Mouse (Mus musculus): ENCODE measurements around the gene Polr2i. TPM values are rescaled to one million over a fixed set of nuclear protein-coding genes. Genes with fewer than 3 reads are reported as not detected.
"Not testable (repeated sequence)": the region's sequence is repeated elsewhere in the genome, so short reads cannot be mapped to it uniquely, and the experiment has no call there.

Gene Polr2i
- total RNA-seq (2022) = 10 to 100 TPM; 56.6 to 66.4 (median 60.7) TPM

DNA sequence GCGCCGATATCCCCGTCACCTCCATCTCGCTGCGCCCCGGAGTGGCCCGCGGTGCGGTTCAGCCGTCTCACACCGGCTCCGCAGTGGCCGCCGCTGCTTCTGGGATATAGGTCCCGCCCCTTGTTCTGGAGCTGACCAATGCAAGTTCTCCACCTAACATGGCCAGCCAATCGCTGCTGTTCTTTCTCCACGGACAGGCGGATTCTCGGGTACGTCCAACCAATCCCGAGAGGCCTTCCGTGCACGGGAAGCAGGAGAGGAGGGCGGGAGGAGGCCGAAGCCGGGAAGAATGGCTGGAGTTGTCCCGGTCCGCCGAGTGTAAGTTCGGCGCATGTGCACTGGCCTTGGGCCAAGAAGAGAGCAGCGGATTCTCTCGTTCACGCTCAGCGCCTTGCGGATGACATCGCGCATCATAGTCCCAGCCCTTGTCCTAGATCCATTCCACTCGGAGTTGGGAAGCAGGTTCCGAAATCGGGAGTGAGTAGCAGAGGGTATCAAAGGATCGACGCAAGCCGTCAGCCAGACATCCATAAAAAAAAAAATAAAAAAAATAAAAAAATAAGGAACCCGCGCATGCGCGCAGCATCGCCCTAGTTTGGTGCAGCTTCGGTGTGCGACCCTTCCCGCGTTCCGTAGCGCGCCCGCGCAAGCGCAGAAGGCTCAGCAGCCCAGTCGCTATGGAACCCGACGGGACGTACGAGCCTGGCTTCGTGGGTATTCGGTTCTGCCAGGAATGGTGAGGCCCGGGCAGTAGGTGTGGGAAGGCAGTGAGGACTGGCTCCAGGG, at the start of gene Polr2i, which contains the start of gene Tbcb:
Polr2i (plus strand) TSS at position 280 of the 786 bp plus-strand sequence.
Tbcb (minus strand) TSS at position 604 of the 786 bp plus-strand sequence.
- peak; percentile 97 to 99 for DNase-seq (ENCODE audit: low spot score in 2 of 2)

DNA sequence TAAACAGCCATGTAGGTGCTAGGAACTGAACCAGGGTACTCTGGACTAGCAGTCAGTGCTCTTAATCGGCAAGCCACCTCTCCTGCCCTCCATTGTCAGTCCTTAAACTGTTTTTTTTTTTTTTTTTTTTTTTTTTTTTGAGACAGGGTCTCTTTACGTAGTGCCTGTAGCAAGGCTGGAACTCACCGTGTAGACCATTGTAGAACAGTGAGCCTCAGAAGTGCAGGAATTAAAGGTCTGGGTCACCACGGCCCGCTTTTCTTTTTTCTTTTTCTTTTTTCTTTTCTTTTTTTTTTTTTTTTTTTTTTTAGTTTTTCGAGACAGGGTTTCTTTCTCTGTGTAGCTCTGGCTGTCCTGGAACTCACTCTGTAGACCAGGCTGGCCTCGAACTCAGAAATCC, 48.6 kb upstream of the Polr2i start:
- DNase-seq (ENCODE audit: low spot score in 2 of 2) = not testable (repeated sequence)

DNA sequence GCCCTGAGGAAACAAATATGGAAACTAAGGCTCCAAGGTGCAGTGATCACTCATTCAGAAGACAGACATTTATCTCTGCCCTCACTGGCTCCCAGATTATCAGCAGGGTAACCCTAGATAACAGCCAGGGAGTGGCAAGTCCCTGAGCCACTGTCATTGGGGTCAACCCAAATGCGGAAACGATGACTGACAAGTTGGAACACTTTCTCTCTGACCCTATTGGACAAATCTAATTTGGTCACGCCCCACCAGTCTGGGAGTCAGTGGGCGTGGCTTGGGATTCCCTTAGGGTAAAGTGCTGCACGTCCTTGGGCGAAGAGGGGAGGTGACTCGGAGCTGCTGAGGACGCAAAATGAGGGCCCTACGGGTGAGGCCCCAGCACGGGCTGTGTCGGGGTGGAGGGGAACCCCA, 47.9 kb upstream of the Polr2i start, which contains the start of gene Cox7a1:
Cox7a1 (plus strand) TSS at position 266 of the 411 bp plus-strand sequence.
- DNase-seq (ENCODE audit: low spot score in 2 of 2) = no peak

DNA sequence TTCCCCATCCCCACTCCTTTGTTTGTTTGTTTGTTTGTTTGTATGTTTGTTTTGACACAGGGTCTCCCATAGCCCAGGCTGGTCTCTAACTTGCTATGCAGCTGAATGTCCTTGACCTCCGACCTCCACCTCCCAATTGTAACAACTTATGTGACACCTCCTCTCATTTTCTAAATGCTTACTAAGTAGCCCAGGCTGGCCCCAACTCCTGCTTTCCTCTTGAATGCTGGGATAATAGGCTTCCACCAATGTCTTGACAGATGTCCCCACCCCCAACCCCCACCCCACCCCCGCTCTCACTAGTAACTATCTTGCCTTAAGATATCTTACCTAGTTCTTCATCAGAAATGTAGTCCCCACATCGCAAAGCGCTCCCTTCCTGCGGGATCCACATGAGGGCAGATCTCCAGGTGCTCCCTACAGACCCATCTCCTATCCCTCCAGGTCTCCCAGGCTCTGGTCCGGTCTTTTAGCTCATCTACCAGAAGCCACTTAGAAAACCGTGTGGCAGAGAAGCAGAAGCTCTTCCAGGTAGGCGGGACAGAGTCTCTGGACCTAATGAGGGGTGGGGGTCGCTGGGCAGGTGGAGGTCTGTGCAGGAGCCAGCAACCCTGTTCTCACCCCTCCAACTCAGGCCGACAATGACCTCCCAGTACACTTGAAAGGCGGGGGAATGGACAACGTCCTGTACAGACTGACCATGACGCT, 47.0 kb upstream of the Polr2i start:
- DNase-seq (ENCODE audit: low spot score in 2 of 2) = no peak

DNA sequence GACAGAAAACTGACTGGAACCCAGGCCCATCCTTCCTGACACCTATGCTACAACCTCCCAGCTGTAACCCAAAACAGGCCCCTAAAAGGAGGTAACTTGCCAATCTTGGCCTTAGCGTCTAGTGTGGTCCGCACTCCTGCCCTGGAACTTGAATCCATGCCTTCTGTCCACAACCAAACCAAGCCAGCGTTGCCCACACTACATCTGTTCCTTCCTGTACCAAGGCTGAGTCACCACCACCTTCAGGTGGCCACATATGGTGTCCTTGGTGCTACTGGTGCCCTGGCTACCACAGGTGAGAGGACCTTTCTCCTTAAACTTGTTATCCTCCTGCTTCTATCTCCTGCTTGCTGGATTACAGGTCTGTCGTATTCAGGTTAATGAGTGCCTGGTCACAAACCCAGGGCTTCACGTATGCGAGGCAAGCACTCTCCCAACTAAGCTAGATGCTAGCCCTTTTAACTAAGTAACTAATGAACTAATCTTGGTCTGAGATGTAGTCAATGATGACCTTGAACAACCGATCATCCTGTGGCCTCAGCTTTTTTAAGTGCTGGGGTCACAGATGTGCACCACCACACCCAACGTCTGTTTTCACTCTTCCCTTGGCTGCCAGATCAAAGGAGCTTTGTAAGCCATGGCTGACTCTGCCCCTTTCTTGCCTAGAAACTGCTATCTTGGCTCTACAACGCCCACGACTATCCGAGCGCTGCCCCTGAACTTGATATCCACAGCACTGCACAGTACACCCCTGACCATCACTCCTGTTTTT, 43.2 kb upstream of the Polr2i start:
- no peak for DNase-seq (ENCODE audit: low spot score in 2 of 2)

DNA sequence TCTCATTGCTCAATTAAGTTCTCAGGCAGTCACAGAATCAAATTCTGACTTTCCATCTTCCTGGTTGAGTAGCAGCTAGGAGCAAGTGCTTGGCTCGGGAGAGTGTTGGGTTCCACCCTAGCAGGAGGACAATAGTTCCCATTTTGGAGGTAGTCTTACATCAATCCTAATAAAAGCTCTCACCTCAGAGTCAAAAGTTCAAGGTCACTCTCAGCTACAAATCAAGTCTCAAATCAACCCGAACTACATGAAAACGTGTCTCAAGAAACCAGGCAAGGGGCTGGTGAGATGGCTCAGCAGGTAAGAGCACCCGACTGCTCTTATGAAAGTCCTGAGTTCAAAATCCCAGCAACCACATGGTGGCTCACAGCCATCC, 42.6 kb upstream of the Polr2i start:
- DNase-seq (ENCODE audit: low spot score in 2 of 2) = no peak

DNA sequence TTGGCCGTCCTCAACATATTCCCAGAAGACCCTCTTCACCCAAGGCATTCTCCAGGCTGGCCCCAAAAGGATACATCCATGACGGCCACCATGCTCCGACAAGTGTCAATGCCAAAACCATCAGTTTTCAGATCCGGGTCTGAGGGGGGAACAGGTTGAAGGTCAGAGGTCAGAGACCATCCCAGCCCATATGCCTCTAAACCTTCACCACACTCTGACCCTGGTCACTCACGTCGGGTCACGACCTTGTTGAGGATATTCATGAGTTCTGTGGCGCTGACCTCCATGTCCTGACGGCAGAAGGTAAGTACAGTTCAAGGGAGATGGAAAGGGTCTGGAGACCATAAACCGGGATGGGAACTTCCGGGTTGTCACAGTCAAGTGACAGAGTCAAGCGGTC, 39.7 kb upstream of the Polr2i start:
- no peak for DNase-seq (ENCODE audit: low spot score in 2 of 2)

DNA sequence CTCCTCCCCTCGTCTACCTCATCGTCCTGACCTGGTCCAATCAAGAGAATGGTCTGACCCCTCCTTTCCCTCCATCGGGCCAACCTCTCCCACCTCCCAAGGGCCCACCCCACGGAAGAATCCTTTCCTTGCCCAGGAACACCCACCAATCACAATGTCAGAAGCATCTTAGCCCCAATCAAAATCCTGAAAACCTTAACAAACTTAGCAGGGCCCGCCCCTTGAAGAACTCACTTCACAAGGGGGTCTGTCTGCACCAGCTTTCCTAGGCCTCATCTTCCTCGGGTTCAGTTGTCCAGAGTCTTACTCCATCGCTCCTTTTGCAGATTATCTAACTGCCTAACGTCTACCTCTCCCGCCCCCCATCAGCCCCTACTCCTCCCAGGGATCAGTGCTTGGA, 38.7 kb upstream of the Polr2i start:
- DNase-seq (ENCODE audit: low spot score in 2 of 2) = no peak

DNA sequence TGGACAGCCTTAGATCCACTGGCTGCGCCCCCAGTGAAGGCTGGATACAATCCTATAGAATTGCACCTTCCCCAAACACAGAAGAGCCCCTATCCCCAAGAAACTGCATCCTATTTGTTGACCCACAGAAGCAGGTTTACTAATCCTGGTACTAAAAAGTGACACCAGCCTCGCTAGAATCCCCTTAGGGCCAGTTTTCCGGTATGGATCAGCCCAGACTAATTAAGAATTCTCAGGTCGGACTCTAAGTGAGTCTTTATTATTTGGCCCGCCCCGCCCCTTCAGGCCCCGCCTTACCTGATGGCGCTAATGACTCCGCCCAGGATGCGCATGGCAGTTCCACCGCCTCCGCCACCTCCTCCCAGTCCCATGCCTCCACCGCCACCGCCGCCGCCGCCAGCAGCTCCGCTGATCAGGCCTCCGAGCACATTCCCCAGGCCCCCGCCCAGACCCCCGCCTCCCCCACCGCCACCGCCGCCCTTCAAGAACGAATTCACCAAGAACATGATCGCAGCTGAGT, 38.1 kb upstream of the Polr2i start:
- peak in 1 of 2 experiments; percentile 58 for DNase-seq (ENCODE audit: low spot score in 2 of 2)

DNA sequence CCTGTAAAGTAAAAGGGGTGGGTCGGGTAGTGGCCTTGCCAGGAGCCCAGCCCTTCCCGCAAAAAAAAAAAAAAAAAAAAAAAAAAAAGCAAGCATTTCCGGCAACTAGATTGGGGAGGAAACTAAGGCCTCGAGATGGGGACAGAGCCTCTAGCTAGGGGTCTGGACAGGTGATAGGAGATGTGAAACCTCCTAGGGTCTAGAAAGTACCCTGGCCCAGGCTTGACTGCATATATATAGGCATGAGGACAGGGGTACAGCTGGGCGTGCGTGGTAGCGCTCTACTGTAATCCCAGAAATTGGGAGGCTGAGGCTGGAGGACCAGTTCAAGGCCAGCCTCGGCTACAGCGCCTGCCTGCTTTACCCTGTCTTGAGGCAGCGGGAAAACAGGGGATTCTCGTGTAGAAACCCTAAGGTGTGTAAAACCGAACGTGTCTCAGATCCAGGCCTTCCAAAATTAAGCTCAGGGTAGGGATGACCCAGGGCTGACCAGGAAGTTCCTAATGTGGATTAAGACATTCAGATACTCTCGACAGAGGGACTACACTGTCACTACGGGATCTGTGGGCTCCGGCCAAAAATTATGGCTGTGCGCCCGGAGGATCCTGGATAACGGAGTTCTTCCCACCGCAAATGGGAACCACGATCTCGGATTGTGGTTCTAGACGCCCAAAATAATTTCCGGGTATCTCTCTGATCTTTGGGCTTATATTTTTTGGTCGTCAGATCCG, 37.5 kb upstream of the Polr2i start:
- no peak for DNase-seq (ENCODE audit: low spot score in 2 of 2)

DNA sequence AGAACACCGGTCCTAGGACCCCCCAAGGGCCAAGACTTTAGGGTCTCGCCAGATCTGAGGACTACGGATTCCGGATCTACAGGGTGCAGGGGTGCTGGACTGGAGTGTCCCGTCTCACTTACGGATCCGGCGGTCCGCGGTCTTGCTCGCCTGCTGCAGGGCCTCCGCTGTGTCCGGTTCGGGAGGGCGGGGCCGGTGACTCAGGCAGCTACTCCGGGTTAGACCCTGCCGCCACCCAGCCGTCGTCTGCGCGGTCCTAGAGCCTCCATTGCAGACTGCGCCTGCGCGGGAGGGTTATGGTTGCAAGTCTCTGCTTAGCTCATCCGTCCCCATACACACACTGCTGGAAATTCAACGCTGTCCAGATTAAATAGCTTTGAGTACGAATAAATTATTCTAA, 36.9 kb upstream of the Polr2i start:
- peak; percentile 76 to 93 for DNase-seq (ENCODE audit: low spot score in 2 of 2)

DNA sequence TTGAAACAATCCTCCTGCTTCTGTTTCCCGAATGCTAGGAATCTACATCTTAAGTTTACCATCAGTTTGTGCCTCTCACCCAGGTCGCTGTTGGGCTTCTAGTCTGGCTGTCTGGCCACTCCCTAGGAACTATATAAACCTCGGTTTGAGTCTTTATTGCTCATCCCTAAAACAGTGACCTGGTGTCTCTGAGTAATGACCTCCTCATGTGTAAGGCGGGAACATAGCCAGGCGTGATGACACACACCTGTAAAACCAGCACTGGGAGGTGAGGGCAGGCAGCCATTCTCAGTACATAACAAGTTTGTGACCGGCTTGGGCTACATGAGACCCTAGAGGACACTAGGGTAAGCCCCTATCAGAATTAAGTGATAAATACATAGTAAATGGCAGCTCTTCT, 36.3 kb upstream of the Polr2i start:
- DNase-seq (ENCODE audit: low spot score in 2 of 2) = no peak

DNA sequence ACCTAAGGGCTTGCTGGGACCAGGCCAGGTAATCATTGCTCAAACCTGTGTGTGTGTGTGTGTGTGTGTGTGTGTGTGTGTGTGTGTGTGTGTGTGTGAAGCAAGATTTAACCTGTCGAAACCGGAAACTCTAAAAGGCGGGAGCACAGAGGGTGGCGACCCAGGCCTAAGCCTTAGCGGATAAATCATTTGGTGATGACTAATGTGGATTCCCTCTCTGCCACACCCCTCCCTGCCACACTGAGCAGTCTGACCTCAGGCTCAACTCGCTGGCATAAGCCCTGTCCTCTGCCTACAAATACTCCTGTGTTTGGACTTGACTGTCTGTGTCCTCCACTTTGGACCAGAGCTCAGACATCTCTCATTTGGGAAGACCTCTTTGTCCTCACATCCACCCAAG, 35.6 kb upstream of the Polr2i start:
- no peak for DNase-seq (ENCODE audit: low spot score in 2 of 2)

DNA sequence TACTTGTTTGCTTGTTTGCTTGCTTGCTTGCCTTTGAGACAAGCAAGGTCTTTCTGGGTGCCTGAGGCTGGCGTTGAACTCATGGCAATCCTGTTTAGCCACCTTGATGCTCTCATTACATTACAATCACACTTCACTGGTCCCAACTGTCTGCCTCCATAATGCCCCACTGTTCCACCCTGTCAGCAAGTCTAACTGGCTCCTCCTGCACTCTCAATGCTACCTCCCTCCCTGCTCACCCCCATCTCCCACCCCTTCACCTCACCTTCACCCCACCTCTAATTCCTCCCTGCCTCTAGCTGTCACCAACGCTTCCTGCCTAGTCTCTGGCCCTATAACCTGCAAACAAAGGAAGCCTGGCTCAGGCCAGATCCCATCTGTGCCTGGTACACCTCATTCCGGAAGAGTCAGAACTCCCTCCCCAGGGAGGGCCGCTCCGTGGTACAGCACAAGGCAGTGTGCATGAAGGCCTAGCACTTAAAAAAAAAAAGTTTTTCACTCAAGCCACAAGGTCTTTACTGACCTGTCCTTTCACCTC, 34.1 kb upstream of the Polr2i start:
- no peak for DNase-seq (ENCODE audit: low spot score in 2 of 2)

DNA sequence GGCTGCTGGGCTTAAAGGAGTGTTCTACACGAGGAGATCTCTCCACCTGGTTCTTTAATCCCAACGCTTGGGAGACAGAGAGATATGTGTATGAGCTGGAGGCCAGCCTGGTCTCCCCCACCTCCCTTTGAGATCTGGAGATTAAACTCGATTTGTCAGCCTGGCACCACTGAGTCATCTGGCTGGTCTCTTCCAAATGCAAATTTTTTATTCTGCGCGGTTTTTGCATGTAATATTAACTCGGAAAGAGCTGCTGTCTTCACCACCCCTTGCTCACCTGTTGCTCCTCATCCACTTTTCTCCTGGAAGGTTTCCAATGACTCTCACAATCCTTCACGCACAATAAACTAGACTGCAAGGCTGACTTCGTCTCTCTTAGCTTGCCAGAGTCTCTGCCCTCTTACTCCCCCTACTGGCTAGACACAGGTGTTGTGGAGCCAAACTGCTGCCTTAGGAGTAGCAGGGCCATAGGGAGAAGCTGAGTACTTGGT, 33.2 kb upstream of the Polr2i start, which contains the start of gene Capns1:
Capns1 (minus strand) TSS at position 331 of the 491 bp plus-strand sequence.
- DNase-seq (ENCODE audit: low spot score in 2 of 2) = no peak

DNA sequence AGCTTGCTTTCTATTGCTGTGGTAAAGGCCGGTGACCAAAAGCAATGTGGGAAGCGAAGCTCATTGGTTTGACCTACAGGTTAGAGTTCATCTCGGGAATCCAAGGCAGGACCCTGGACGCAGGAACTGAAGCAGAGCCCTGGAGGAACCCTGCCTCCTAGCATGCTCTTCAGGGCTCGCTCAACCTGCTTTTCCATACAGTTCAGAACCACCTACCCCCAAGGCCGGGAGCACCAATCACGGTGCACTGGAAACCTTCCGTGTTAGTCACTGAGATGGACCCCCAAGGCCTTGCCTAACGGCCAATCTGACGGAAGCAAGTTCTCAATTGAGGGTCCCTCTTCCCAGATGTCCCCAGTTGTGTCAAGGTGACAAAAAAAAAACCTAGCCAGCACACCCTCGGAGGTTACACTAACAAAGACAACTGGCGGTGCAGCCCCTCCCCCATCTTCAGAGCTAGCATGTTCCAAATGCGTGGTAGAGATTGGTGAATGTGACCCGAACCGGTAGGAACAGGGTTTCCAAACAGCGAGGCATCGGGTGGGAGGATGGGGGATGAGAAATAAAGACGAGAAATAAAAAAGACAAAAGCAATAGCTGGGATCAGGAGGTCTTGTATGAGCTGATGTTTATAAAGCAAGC, 32.1 kb upstream of the Polr2i start:
- no peak for DNase-seq (ENCODE audit: low spot score in 2 of 2)

DNA sequence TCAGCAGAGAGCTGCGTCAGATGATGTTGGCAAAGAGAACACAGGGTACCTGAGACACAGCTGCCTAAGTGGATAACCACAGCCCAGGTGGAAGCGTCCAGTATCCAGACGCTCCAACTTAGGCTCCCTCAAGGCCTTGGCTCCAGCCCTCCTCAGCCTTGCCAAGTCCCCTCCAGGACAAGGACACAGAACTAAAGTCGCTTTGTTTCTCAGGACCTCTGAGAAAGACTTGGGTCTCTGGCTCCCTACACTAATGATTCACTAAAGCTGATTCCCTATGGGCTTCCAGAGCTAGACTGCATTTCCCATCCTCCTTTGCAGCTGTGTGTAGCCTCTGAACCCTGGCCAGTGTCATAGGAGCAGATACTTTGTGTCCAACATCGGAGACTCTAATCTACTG, 31.5 kb upstream of the Polr2i start:
- DNase-seq (ENCODE audit: low spot score in 2 of 2) = no peak

DNA sequence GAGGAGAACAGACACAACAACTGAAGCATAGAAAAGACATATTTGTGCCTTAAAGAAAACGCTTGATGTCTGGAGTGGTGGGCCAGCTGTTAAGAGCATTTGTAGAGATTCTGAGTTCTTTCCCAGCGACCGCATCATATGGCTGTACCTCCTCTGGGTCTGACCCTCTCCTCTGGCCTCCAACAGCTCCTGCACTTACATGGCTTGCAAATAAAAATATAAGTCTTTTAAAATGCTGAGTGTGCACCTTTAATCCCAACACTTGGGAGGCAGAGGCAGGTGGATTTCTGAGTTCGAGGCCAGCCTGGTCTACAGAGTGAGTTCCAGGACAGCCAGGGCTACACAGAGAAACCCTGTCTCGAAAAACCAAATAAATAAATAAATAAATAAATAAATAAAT, 31.1 kb upstream of the Polr2i start:
- not testable (repeated sequence) for DNase-seq (ENCODE audit: low spot score in 2 of 2)

DNA sequence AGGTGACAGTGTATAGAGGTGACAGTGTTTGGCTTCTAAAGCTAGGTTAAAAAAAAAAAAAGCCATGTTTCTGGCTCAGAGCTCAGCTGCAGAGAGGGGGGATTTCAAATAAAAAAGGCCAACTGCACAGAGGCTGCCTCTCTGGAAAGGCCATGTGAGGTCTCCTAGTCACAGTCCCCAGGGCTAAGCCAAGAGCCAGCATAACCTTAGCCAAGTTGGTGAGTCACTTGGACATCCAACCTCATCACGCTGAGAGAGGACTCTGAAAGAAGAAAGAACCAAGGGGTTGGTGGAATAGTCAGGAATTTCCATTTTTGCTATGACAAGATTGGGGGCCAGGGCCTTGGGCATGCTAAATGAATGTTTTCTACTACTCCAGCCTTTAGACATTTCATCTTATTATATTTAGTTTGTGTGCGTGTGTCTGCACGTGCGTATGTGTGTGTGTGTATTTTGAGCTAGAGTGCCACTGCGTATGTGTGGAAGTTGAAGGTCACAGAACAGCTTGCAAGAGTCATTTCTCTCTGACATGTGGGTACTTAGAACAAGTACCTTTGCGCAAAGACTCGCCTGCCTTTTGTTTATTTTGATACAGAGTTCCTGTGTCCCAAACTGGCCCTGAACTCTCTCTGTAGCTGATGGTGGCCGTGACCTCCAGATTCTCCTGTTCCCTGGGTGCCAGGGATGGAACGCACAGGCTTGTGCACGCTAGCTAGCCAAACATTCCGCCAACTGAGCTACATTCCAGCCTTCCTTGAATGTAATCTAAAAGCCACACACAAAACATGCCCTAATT, 28.7 kb upstream of the Polr2i start:
- DNase-seq (ENCODE audit: low spot score in 2 of 2) = no peak

Measured in left cerebral cortex, adult 8-10 months (tissue).